ENCODE assay signal across 12 mouse cellular contexts in genomic region chr12:54572866-54573265, GRCm38 (mm10).
"Had no signal": no experiment of that assay in that cellular context is flagged by ENCODE, and none has a peak within 500 bp of the region (broad histone marks: within the 10 kb centered on the region; RNA-seq: fewer than 3 reads in every experiment).

No protein-coding gene starts in this region.

- H3K36me3 ChIP-seq: intestine, embryonic 15.5 days; kidney, embryonic 15.5 days; limb, embryonic 13.5 days; midbrain, embryonic 12.5 days had no signal

- ATAC-seq: intestine, embryonic 15.5 days; midbrain, embryonic 16.5 days had no signal

- H3K27me3 ChIP-seq: intestine, embryonic 15.5 days; kidney, embryonic 15.5 days; limb, embryonic 13.5 days; midbrain, embryonic 12.5 days had no signal

- H3K4me2 ChIP-seq: intestine, embryonic 15.5 days; kidney, embryonic 15.5 days; limb, embryonic 13.5 days; midbrain, embryonic 12.5 days had no signal

- H3K4me1 ChIP-seq: limb, embryonic 13.5 days; midbrain, embryonic 12.5 days had no signal

- H3K4me3 ChIP-seq: intestine, embryonic 15.5 days; kidney, embryonic 15.5 days; limb, embryonic 13.5 days; midbrain, embryonic 12.5 days had no signal

- DNase-seq: kidney, adult 18-20 months; kidney, postnatal 14 days; layer of hippocampus, postnatal 36 days; lung, adult 18-20 months; spleen, adult 18-20 months; thymus, postnatal 36 days had no signal

- H3K9me3 ChIP-seq: intestine, embryonic 15.5 days; kidney, embryonic 15.5 days; midbrain, embryonic 12.5 days had no signal

- H3K9ac ChIP-seq: intestine, embryonic 15.5 days; kidney, embryonic 15.5 days; limb, embryonic 13.5 days; liver, embryonic 14.5 days; midbrain, embryonic 12.5 days had no signal

- H3K27ac ChIP-seq: intestine, embryonic 15.5 days; kidney, embryonic 15.5 days; limb, embryonic 13.5 days; liver, embryonic 14.5 days; midbrain, embryonic 12.5 days had no signal
